Mouse (Mus musculus) embryonic facial prominence, embryonic 15.5 days (tissue): Measurements from ENCODE around the gene Olfr1018. TPM values are rescaled to one million over a fixed set of nuclear protein-coding genes. Genes with fewer than 3 reads are reported as not detected.

Experiments
- ATAC-seq: fragments of 200-750 bp; cut with Nextera tagmentation; 2 replicates; pipeline ENCODE4 v1.8.0; 2017; ENCODE audit warnings: low read depth, moderate TSS enrichment; ENCODE audit not compliant: insufficient number of reproducible peaks, low FRiP score, low TSS enrichment
- H3K27ac ChIP-seq: fragments of 300-500 bp; sonication (generic); replicated peaks from 2 replicates; pipeline ENCODE4 v1.5.1; 2015; ENCODE audit warnings: mild to moderate bottlenecking, inconsistent platforms
- H3K27me3 ChIP-seq: fragments of 300-500 bp; sonication (generic); 2 replicates; pipeline ENCODE4 v1.6.1; 2015; ENCODE audit warnings: inconsistent platforms
- H3K36me3 ChIP-seq: fragments of 300-500 bp; sonication (generic); 2 replicates; pipeline ENCODE4 v1.6.1; 2015; ENCODE audit warnings: mild to moderate bottlenecking, inconsistent platforms
- H3K4me1 ChIP-seq: fragments of 300-500 bp; sonication (generic); 2 replicates; pipeline ENCODE4 v1.6.1; 2015; ENCODE audit warnings: inconsistent platforms
- H3K4me2 ChIP-seq: fragments of 300-500 bp; sonication (generic); replicated peaks from 2 replicates; pipeline ENCODE4 v1.6.1; 2015; ENCODE audit warnings: mild to moderate bottlenecking, inconsistent platforms
- H3K4me3 ChIP-seq: fragments of 300-500 bp; sonication (generic); replicated peaks from 2 replicates; pipeline ENCODE4 v1.5.1; 2015; ENCODE audit warnings: mild to moderate bottlenecking, inconsistent platforms
- H3K9ac ChIP-seq: fragments of 300-500 bp; sonication (generic); 2 replicates; pipeline ENCODE4 v1.6.1; 2015; ENCODE audit warnings: inconsistent platforms
- H3K9me3 ChIP-seq: fragments of 300-500 bp; sonication (generic); replicated peaks from 2 replicates; pipeline ENCODE4 v1.6.1; 2016; ENCODE audit warnings: inconsistent platforms
- WGBS: fragments of 180-500 bp; shearing (Covaris S2); methylation state at CpG from one replicate; pipeline ENCODE4 v1.1.7; 2015; 5-methylcytosine and 5-hydroxymethylcytosine counted together
- polyA plus RNA-seq: library from polyadenylated mRNA; unstranded; fragments of >200 nt; fragmentation: Nextera tagmentation; extraction: Ambion mirVana; gene quantifications from 2 replicates; pipeline ENCODE4 v1.2.1, GENCODE M21; 2015

Gene Olfr1018
- not detected in 2 replicates for polyA plus RNA-seq

- Histone ChIP-seq H3K27me3 (no peaks in the 10 kb centered on the region), H3K4me1 (no peaks in the 10 kb centered on the region), H3K4me2 (no peak within 1 kb of the TSS), H3K9ac (no peak within 1 kb of the TSS), H3K36me3 (no peaks in the 10 kb centered on the region), H3K9me3 (no peaks in the 10 kb centered on the region), H3K4me3 (no peak within 1 kb of the TSS), H3K27ac (no peak within 1 kb of the TSS)
- ATAC-seq: no peak
These were observed at the start of gene Olfr1018 for GRCm38 (mm10) chr2:85818179-85818578. Gene Olfr1018, plus strand, starts transcription at chr2:85818479.

DNA sequence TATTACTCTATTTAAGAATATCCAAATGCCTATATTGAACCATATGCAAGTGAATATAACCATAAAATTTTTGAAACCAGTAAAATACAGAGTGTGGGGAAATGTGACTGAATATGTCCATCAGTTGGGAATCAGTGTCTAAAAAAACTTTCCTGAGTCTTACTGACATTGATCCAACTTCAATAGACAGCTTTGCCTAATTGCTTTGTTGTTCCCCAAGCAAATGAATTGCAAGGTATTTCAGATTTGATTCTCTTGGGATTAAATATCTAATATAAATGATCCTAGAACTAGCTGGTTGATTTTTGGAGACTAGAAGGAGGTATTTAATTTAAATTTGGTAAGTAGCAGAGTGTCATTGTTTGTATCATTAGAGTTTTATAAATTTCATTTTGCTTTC, 45.9 kb upstream of the Olfr1018 start, which contains the start of gene Olfr1014:
Gene Olfr1014, plus strand, starts transcription at position 301 of the 400 bp plus-strand sequence.
- no peaks in the 10 kb centered on the region for H3K4me1 ChIP-seq
- H3K9me3 ChIP-seq: no peaks in the 10 kb centered on the region
- no peak within 1 kb of the TSS for H3K27ac ChIP-seq
- H3K4me2 ChIP-seq: no peak within 1 kb of the TSS
- no peak within 1 kb of the TSS for H3K9ac ChIP-seq
- H3K4me3 ChIP-seq: no peak within 1 kb of the TSS
- ATAC-seq: no peak
- H3K27me3 ChIP-seq: no peaks in the 10 kb centered on the region
- H3K36me3 ChIP-seq: no peaks in the 10 kb centered on the region

DNA sequence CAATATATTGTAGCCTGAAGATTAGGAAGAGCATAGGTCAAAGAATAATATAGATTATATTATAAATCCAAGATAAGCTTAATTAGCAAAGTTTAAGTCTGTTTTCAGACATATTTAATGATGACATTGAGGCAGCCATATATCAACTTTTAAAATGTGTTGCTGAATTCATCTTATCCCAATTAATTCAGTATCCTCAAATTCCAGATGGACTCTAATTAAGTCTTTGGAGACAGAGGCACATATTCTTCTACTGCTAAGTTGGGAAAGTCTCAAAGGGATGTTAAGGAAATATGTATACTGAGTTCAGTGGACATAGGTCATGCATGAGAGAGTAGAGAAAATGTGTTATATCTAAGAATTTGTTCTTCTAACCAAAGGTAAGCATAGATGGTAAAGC, 36.6 kb upstream of the Olfr1018 start, which contains the start of gene Olfr1015:
Gene Olfr1015, plus strand, starts transcription at position 301 of the 400 bp plus-strand sequence.
- H3K27ac ChIP-seq: no peak within 1 kb of the TSS
- ATAC-seq: no peak
- H3K9me3 ChIP-seq: no peaks in the 10 kb centered on the region
- no peak within 1 kb of the TSS for H3K4me2 ChIP-seq
- no peaks in the 10 kb centered on the region for H3K4me1 ChIP-seq
- H3K27me3 ChIP-seq: no peaks in the 10 kb centered on the region
- no peak within 1 kb of the TSS for H3K9ac ChIP-seq
- H3K36me3 ChIP-seq: no peaks in the 10 kb centered on the region
- H3K4me3 ChIP-seq: no peak within 1 kb of the TSS

DNA sequence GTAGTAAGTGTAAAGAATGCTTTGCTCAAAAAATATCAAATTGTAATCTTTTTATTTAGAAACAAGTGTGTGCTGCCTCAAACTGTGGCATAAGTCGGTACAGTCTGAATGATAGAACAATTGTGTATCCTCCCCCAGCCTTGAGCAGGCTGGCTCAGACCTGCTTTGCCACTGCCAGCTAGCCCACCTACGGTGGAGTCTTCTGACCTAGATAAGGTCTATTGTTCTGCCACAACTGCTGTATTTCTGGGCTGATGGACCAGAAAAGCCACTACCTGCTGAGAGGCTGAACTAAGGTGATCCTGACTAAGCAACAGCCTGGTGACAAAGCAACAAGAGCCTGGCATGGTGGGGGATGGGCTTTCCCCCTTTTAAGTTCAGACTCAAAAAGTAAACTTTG, 25.9 kb upstream of the Olfr1018 start:
- Histone ChIP-seq H3K36me3 (no peaks in the 10 kb centered on the region), H3K4me3 (no peak overlapping the region), H3K9ac (no peak overlapping the region), H3K9me3 (no peaks in the 10 kb centered on the region), H3K4me1 (no peaks in the 10 kb centered on the region), H3K27ac (no peak overlapping the region), H3K27me3 (no peaks in the 10 kb centered on the region), H3K4me2 (no peak overlapping the region)
- ATAC-seq: no peak
- WGBS: 43% methylated on average over 2 of the region's 2 CpGs

- H3K27ac ChIP-seq: no peak within 1 kb of the TSS
- no peaks in the 10 kb centered on the region for H3K9me3 ChIP-seq
- no peak within 1 kb of the TSS for H3K9ac ChIP-seq
- WGBS: 89% methylated on average over 2 of the region's 2 CpGs
- H3K36me3 ChIP-seq: no peaks in the 10 kb centered on the region
- no peak within 1 kb of the TSS for H3K4me3 ChIP-seq
- H3K4me2 ChIP-seq: no peak within 1 kb of the TSS
- H3K27me3 ChIP-seq: no peaks in the 10 kb centered on the region
- H3K4me1 ChIP-seq: no peaks in the 10 kb centered on the region
- no peak for ATAC-seq
These were observed 15.8 kb upstream of the Olfr1018 start, which contains the start of gene Olfr1016 for GRCm38 (mm10) chr2:85802444-85802843. Gene Olfr1016, minus strand, starts transcription at chr2:85802544.

DNA sequence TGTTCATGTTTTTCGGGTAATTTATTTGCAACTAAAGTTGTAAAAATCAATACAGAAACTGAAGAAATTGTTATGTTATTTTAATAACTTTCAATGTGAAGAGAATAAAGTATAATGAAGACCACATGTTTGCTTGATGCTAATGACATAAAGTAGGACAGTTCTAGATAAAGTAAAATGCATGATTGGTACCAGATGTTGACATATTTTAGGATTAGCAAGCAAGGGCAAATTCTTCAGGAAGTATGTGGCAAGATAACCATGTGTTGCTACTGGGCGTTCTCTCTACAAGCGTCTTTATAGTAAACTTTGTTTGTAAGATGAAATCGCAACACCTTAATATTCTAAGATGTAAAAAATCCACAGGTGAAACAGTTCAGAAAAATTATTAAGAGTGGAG, 13.8 kb upstream of the Olfr1018 start:
- H3K4me3 ChIP-seq: no peak overlapping the region
- no peaks in the 10 kb centered on the region for H3K4me1 ChIP-seq
- H3K27me3 ChIP-seq: no peaks in the 10 kb centered on the region
- H3K27ac ChIP-seq: no peak overlapping the region
- no peaks in the 10 kb centered on the region for H3K36me3 ChIP-seq
- no peaks in the 10 kb centered on the region for H3K9me3 ChIP-seq
- no peak overlapping the region for H3K4me2 ChIP-seq
- H3K9ac ChIP-seq: no peak overlapping the region
- no peak for ATAC-seq
- WGBS: 46% methylated on average over 4 of the region's 4 CpGs

GRCm38 (mm10) chr2:85845383-85845782, 27.1 kb downstream of the Olfr1018 start, which contains the start of gene Olfr1019:
Gene Olfr1019, minus strand, starts transcription at chr2:85845483.
- no peak for ATAC-seq
- H3K4me2 ChIP-seq: no peak within 1 kb of the TSS
- H3K27ac ChIP-seq: no peak within 1 kb of the TSS
- H3K27me3 ChIP-seq: no peaks in the 10 kb centered on the region
- H3K4me1 ChIP-seq: no peaks in the 10 kb centered on the region
- no peak within 1 kb of the TSS for H3K9ac ChIP-seq
- no peaks in the 10 kb centered on the region for H3K36me3 ChIP-seq
- H3K9me3 ChIP-seq: no peaks in the 10 kb centered on the region
- H3K4me3 ChIP-seq: no peak within 1 kb of the TSS

- Histone ChIP-seq H3K27me3 (no peaks in the 10 kb centered on the region), H3K27ac (no peak within 1 kb of the TSS), H3K4me2 (no peak within 1 kb of the TSS), H3K36me3 (no peaks in the 10 kb centered on the region), H3K4me1 (no peaks in the 10 kb centered on the region), H3K9ac (no peak within 1 kb of the TSS), H3K4me3 (no peak within 1 kb of the TSS), H3K9me3 (no peaks in the 10 kb centered on the region)
- WGBS: 57% methylated on average over 1 of the region's 1 CpGs
- no peak for ATAC-seq
These were observed 28.5 kb downstream of the Olfr1018 start, which contains the start of gene Olfr1020 for GRCm38 (mm10) chr2:85846730-85847129. Gene Olfr1020, plus strand, starts transcription at chr2:85847030.

GRCm38 (mm10) chr2:85868294-85868693, 50.0 kb downstream of the Olfr1018 start, which contains the start of gene Olfr1022:
Gene Olfr1022, plus strand, starts transcription at chr2:85868594.
- no peak for ATAC-seq
- Histone ChIP-seq H3K4me3 (no peak within 1 kb of the TSS), H3K27me3 (no peaks in the 10 kb centered on the region), H3K27ac (no peak within 1 kb of the TSS), H3K9ac (no peak within 1 kb of the TSS), H3K9me3 (no peaks in the 10 kb centered on the region), H3K36me3 (no peaks in the 10 kb centered on the region), H3K4me1 (no peaks in the 10 kb centered on the region), H3K4me2 (no peak within 1 kb of the TSS)
- 59% methylated on average over 2 of the region's 2 CpGs for WGBS

Other genes with a start within 250 kb of the Olfr1018 start
- gene Olfr996, start 239.3 kb upstream of the Olfr1018 start, polyA plus RNA-seq: not detected in 2 replicates
- not detected in 2 replicates for gene Olfr998, start 229.5 kb upstream of the Olfr1018 start, polyA plus RNA-seq
- not detected in 2 replicates for gene Olfr1000, start 206.6 kb upstream of the Olfr1018 start, polyA plus RNA-seq
- 0.11 TPM in 1 of 2 replicates, not detected in the other for gene Olfr1002, start 167.8 kb upstream of the Olfr1018 start, polyA plus RNA-seq
- not detected in 2 replicates for gene Olfr154, start 154.0 kb upstream of the Olfr1018 start, polyA plus RNA-seq
- gene Olfr1006, start 139.7 kb upstream of the Olfr1018 start, polyA plus RNA-seq: 0.13 TPM in 1 of 2 replicates, not detected in the other
- gene Olfr1008, start 129.0 kb upstream of the Olfr1018 start, polyA plus RNA-seq: not detected in 2 replicates
- gene Olfr1009, start 103.1 kb upstream of the Olfr1018 start, polyA plus RNA-seq: not detected in 2 replicates
- 0.25 TPM in 1 of 2 replicates, not detected in the other for gene Olfr1012, start 55.7 kb upstream of the Olfr1018 start, polyA plus RNA-seq
- 0.12 TPM in 1 of 2 replicates, not detected in the other for gene Olfr1013, start 51.4 kb upstream of the Olfr1018 start, polyA plus RNA-seq
- gene Olfr1014, start 45.8 kb upstream of the Olfr1018 start, polyA plus RNA-seq: not detected in 2 replicates
- 0.07 and 0.47 TPM in 2 replicates for gene Olfr1015, start 36.5 kb upstream of the Olfr1018 start, polyA plus RNA-seq
- gene Olfr1016, start 15.9 kb upstream of the Olfr1018 start, polyA plus RNA-seq: 0.23 TPM in 1 of 2 replicates, not detected in the other
- gene Olfr1019, start 27.0 kb downstream of the Olfr1018 start, polyA plus RNA-seq: not detected in 2 replicates
- not detected in 2 replicates for gene Olfr1020, start 28.6 kb downstream of the Olfr1018 start, polyA plus RNA-seq
- not detected in 2 replicates for gene Olfr1022, start 50.1 kb downstream of the Olfr1018 start, polyA plus RNA-seq
- gene Olfr1023, start 67.2 kb downstream of the Olfr1018 start, polyA plus RNA-seq: not detected in 2 replicates
- not detected in 2 replicates for gene Olfr1024, start 86.6 kb downstream of the Olfr1018 start, polyA plus RNA-seq
- gene Olfr1025-ps1, start 96.7 kb downstream of the Olfr1018 start, polyA plus RNA-seq: 0.59 and 0.84 TPM in 2 replicates
- 0.38 and 0.69 TPM in 2 replicates for gene Olfr1026, start 103.1 kb downstream of the Olfr1018 start, polyA plus RNA-seq
- gene Olfr1028, start 132.0 kb downstream of the Olfr1018 start, polyA plus RNA-seq: 0.09 and 0.17 TPM in 2 replicates
- 0.08 and 0.17 TPM in 2 replicates for gene Olfr1029, start 155.4 kb downstream of the Olfr1018 start, polyA plus RNA-seq
- 0.11 and 0.12 TPM in 2 replicates for gene Olfr1030, start 160.8 kb downstream of the Olfr1018 start, polyA plus RNA-seq
- 0.37 and 0.39 TPM in 2 replicates for gene Olfr1031, start 171.8 kb downstream of the Olfr1018 start, polyA plus RNA-seq
- 0.27 TPM in 1 of 2 replicates, not detected in the other for gene Olfr1032, start 187.1 kb downstream of the Olfr1018 start, polyA plus RNA-seq
- 0.14 and 0.79 TPM in 2 replicates for gene Olfr1033, start 202.2 kb downstream of the Olfr1018 start, polyA plus RNA-seq
- gene Olfr1034, start 227.4 kb downstream of the Olfr1018 start, polyA plus RNA-seq: 0.04 and 0.09 TPM in 2 replicates